Mouse (Mus musculus) MEL (cell line): ENCODE data around the gene Auts2. TPM values are rescaled to one million over a fixed set of nuclear protein-coding genes. Genes with fewer than 3 reads are reported as not detected.

ENCODE experiments used
- DNase-seq: peaks from one replicate; pipeline ENCODE4 v3.0.0; 2011; ENCODE audit warnings: low read depth, low spot score
- H3K27ac ChIP-seq: 2 replicates; pipeline ENCODE4 v1.5.1; 2012; ENCODE audit warnings: low read depth, mild to moderate bottlenecking, control low read depth, low read length, moderate library complexity; ENCODE audit not compliant: control insufficient read depth
- H3K27me3 ChIP-seq, 2 experiments: fragments of 150-350 bp in 1 of 2; sonication (generic) in 1 of 2; 2 replicates each; pipeline ENCODE4 v1.6.1; 2012; ENCODE audit warnings: low read length in 2 of 2, mild to moderate bottlenecking in 2 of 2, improper control_type of control experiment in 1 of 2, moderate library complexity in 1 of 2; ENCODE audit not compliant: insufficient read depth in 2 of 2, control insufficient read depth in 1 of 2
- H3K36me3 ChIP-seq, 2 experiments: 2 replicates each; pipeline ENCODE4 v1.6.1; 2012 to 2014; ENCODE audit warnings: low read length in 2 of 2, improper control_type of control experiment in 1 of 2, inconsistent platforms in 1 of 2, mild to moderate bottlenecking in 1 of 2; ENCODE audit not compliant: insufficient read depth in 2 of 2, control insufficient read depth in 1 of 2
- H3K4me1 ChIP-seq, 2 experiments: fragments of 150-350 bp in 1 of 2; sonication (generic) in 1 of 2; 2 replicates each; pipeline ENCODE4 v1.6.1; 2012; ENCODE audit warnings: low read length in 2 of 2, improper control_type of control experiment in 1 of 2, mild to moderate bottlenecking in 1 of 2; ENCODE audit not compliant: insufficient read depth in 2 of 2, control insufficient read depth in 1 of 2
- H3K4me3 ChIP-seq, 2 experiments: fragments of 150-350 bp in 1 of 2; sonication (generic) in 1 of 2; 2 replicates each; pipeline ENCODE4 v1.5.1; 2012; ENCODE audit warnings: low read depth in 2 of 2, low read length in 2 of 2, mild to moderate bottlenecking in 2 of 2, moderate library complexity in 2 of 2, control low read depth in 1 of 2, improper control_type of control experiment in 1 of 2; ENCODE audit not compliant: control insufficient read depth in 1 of 2, insufficient read depth in 1 of 2
- H3K79me2 ChIP-seq: 2 replicates; pipeline ENCODE4 v1.6.1; 2012; ENCODE audit warnings: mild to moderate bottlenecking, low read length, moderate library complexity; ENCODE audit not compliant: control insufficient read depth, poor library complexity, insufficient read depth
- H3K9ac ChIP-seq: 2 replicates; pipeline ENCODE4 v1.6.1; 2012; ENCODE audit warnings: low read depth, mild to moderate bottlenecking, control low read depth, low read length, moderate library complexity; ENCODE audit not compliant: control insufficient read depth, poor library complexity, severe bottlenecking
- H3K9me3 ChIP-seq: fragments of 150-350 bp; sonication (generic); replicated peaks from 2 replicates; pipeline ENCODE4 v1.6.1; 2012; ENCODE audit warnings: mild to moderate bottlenecking, low read length, improper control_type of control experiment, moderate library complexity; ENCODE audit not compliant: insufficient read depth
- BHLHE40 ChIP-seq: IDR thresholded peaks from 2 replicates; pipeline ENCODE4 v1.6.1; 2012; ENCODE audit warnings: low read depth, mild to moderate bottlenecking, inconsistent platforms, low read length, improper control_type of control experiment, borderline replicate concordance
- CHD1 ChIP-seq: IDR thresholded peaks from 2 replicates; pipeline ENCODE4 v1.6.1; 2012; ENCODE audit warnings: low read depth, mild to moderate bottlenecking, inconsistent platforms, low read length, improper control_type of control experiment
- CTCF ChIP-seq, 3 experiments: IDR thresholded peaks in 2 of 3; conservative IDR thresholded peaks in 1 of 3; 2 replicates each; pipeline ENCODE4 v1.5.1; 2011 to 2012; ENCODE audit warnings: low read length in 3 of 3, low read depth in 2 of 3, mild to moderate bottlenecking in 2 of 3, improper control_type of control experiment in 1 of 3, inconsistent platforms in 1 of 3, mixed read lengths in 1 of 3, moderate library complexity in 1 of 3; ENCODE audit not compliant: control insufficient read depth in 1 of 3, insufficient read depth in 1 of 3, poor library complexity in 1 of 3, severe bottlenecking in 1 of 3
- GATA1 ChIP-seq: IDR thresholded peaks from 2 replicates; pipeline ENCODE4 v1.6.1; 2011; ENCODE audit warnings: low read depth, low read length, improper control_type of control experiment
- HCFC1 ChIP-seq: IDR thresholded peaks from 2 replicates; pipeline ENCODE4 v1.6.1; 2012; ENCODE audit warnings: low read depth, mild to moderate bottlenecking, inconsistent platforms, low read length, improper control_type of control experiment, moderate library complexity
- JUND ChIP-seq: IDR thresholded peaks from 2 replicates; pipeline ENCODE4 v1.6.1; 2011; ENCODE audit warnings: low read depth, mild to moderate bottlenecking, improper control_type of control experiment, low read length
- MAX ChIP-seq: IDR thresholded peaks from 2 replicates; pipeline ENCODE4 v1.6.1; 2011; ENCODE audit warnings: low read length, improper control_type of control experiment
- MAZ ChIP-seq: IDR thresholded peaks from 2 replicates; pipeline ENCODE4 v1.6.1; 2012; ENCODE audit warnings: low read depth, mild to moderate bottlenecking, inconsistent platforms, low read length, improper control_type of control experiment
- MXI1 ChIP-seq: IDR thresholded peaks from 2 replicates; pipeline ENCODE4 v1.6.1; 2011; ENCODE audit warnings: mild to moderate bottlenecking, low read depth, low read length, improper control_type of control experiment
- NRF1 ChIP-seq: IDR thresholded peaks from 2 replicates; pipeline ENCODE4 v1.6.1; 2014; ENCODE audit warnings: low read depth, mild to moderate bottlenecking, inconsistent platforms, low read length, improper control_type of control experiment, moderate library complexity; ENCODE audit not compliant: poor library complexity, insufficient read depth, severe bottlenecking
- POLR2AphosphoS2 ChIP-seq: IDR thresholded peaks from 2 replicates; pipeline ENCODE4 v1.6.1; 2011; ENCODE audit warnings: low read length, improper control_type of control experiment
- POLR2AphosphoS5 ChIP-seq: IDR thresholded peaks from 2 replicates; pipeline ENCODE4 v1.6.1; 2012; ENCODE audit warnings: low read depth, borderline replicate concordance, mild to moderate bottlenecking, inconsistent platforms, low read length, moderate library complexity, mixed read lengths
- RAD21 ChIP-seq: IDR thresholded peaks from 2 replicates; pipeline ENCODE4 v1.6.1; 2011; ENCODE audit warnings: mild to moderate bottlenecking, low read depth, low read length, improper control_type of control experiment
- RCOR1 ChIP-seq: IDR thresholded peaks from 2 replicates; pipeline ENCODE4 v1.6.1; 2012; ENCODE audit warnings: low read depth, mild to moderate bottlenecking, inconsistent platforms, low read length, improper control_type of control experiment
- SMC3 ChIP-seq: IDR thresholded peaks from 2 replicates; pipeline ENCODE4 v1.6.1; 2011; ENCODE audit warnings: low read depth, low read length, improper control_type of control experiment
- TBP ChIP-seq: IDR thresholded peaks from 2 replicates; pipeline ENCODE4 v1.8.0; 2011; ENCODE audit warnings: low read depth, low read length, improper control_type of control experiment
- USF2 ChIP-seq, 2 experiments: IDR thresholded peaks; 2 replicates each; pipeline ENCODE4 v1.6.1; 2011 to 2012; ENCODE audit warnings: improper control_type of control experiment in 2 of 2, low read length in 2 of 2, borderline replicate concordance in 1 of 2, inconsistent platforms in 1 of 2, low read depth in 1 of 2, mild to moderate bottlenecking in 1 of 2; ENCODE audit not compliant: insufficient read depth in 1 of 2
- ZKSCAN1 ChIP-seq: IDR thresholded peaks from 2 replicates; pipeline ENCODE4 v1.6.1; 2012; ENCODE audit warnings: low read depth, mild to moderate bottlenecking, inconsistent platforms, low read length, improper control_type of control experiment, moderate library complexity
- polyA plus RNA-seq, 2 experiments: library from polyadenylated mRNA; stranded (reverse) in 1 of 2; unstranded in 1 of 2; fragments of >175 nt in 1 of 2; fragments of >200 nt in 1 of 2; gene quantifications; 2 replicates each; pipeline versions ENCODE4 v1.2.1 to v1.2.4; 2012; ENCODE audit warnings: low replicate concordance in 2 of 2, low read depth in 1 of 2; ENCODE audit not compliant: insufficient read length in 2 of 2, insufficient read depth in 1 of 2, missing spikeins in 1 of 2
- total RNA-seq: library from RNA; depleted of rRNA; stranded (reverse); fragments of 300-350 nt; gene quantifications from 2 replicates; pipeline ENCODE4 v1.2.3, GENCODE M21; 2012

Auts2 gene
- total and polyA plus RNA-seq, 3 experiments = not detected

- Histone ChIP-seq H3K79me2 (no peaks in the 10 kb centered on the region), H3K4me3 (no peak overlapping the region)
- TF ChIP-seq POLR2AphosphoS5 (no peak), TBP (no peak), SMC3 (no peak), RCOR1 (no peak), CHD1 (no peak), MXI1 (no peak), MAZ (no peak), NRF1 (no peak), RAD21 (no peak)
- TF ChIP-seq, all 39 proteins: peak for 0
- H3K36me3 ChIP-seq = no peaks in the 10 kb centered on the region
- no peak overlapping the region for H3K9ac ChIP-seq
- H3K27me3 ChIP-seq = no peaks in the 10 kb centered on the region
- no peaks in the 10 kb centered on the region for H3K4me1 ChIP-seq
- DNase-seq = no peak
- no peaks in the 10 kb centered on the region for H3K9me3 ChIP-seq
- H3K27ac ChIP-seq = no peak overlapping the region
These were observed 374.9 kb downstream of the Auts2 start for GRCm38 (mm10) chr5:132168224-132168623.

GRCm38 (mm10) chr5:132166559-132166958 lies 376.6 kb downstream of the Auts2 start:
- Histone ChIP-seq H3K9me3 (no peaks in the 10 kb centered on the region), H3K9ac (no peak overlapping the region), H3K27ac (no peak overlapping the region), H3K36me3 (no peaks in the 10 kb centered on the region), H3K79me2 (no peaks in the 10 kb centered on the region), H3K4me1 (no peaks in the 10 kb centered on the region), H3K4me3 (no peak overlapping the region), H3K27me3 (no peaks in the 10 kb centered on the region)
- TF ChIP-seq POLR2AphosphoS5 (no peak), CHD1 (no peak), CTCF (IDR thresholded peaks at IDR 0.05 in 2 of 3, conservative IDR thresholded peaks at IDR 0.05 in 1 of 3; ENCODE audit: control insufficient read depth in 1 of 3, insufficient read depth in 1 of 3, low read depth in 2 of 3, low read length in 3 of 3, poor library complexity in 1 of 3, severe bottlenecking in 1 of 3) (no peak), GATA1 (no peak)
- DNase-seq = no peak

- Histone ChIP-seq H3K9ac (no peak overlapping the region), H3K27me3 (no peaks in the 10 kb centered on the region), H3K4me3 (no peak overlapping the region), H3K79me2 (no peaks in the 10 kb centered on the region), H3K4me1 (no peaks in the 10 kb centered on the region), H3K36me3 (no peaks in the 10 kb centered on the region), H3K9me3 (no peaks in the 10 kb centered on the region), H3K27ac (no peak overlapping the region)
- no peak for DNase-seq
- TF ChIP-seq ZKSCAN1 (no peak), CTCF (IDR thresholded peaks at IDR 0.05 in 2 of 3, conservative IDR thresholded peaks at IDR 0.05 in 1 of 3; ENCODE audit: control insufficient read depth in 1 of 3, insufficient read depth in 1 of 3, low read depth in 2 of 3, low read length in 3 of 3, poor library complexity in 1 of 3, severe bottlenecking in 1 of 3) (no peak), POLR2AphosphoS2 (no peak), BHLHE40 (no peak), GATA1 (no peak), RCOR1 (no peak), USF2 (IDR thresholded peaks at IDR 0.05; ENCODE audit: borderline replicate concordance in 1 of 2, insufficient read depth in 1 of 2, low read depth in 1 of 2, low read length in 2 of 2) (no peak), SMC3 (no peak), MAX (no peak), JUND (no peak), NRF1 (no peak), HCFC1 (no peak)
These were observed 379.2 kb downstream of the Auts2 start for GRCm38 (mm10) chr5:132163960-132164359.
